Comparison of ENCODE assay signal across 8 mouse cellular contexts in the genomic region with DNA sequence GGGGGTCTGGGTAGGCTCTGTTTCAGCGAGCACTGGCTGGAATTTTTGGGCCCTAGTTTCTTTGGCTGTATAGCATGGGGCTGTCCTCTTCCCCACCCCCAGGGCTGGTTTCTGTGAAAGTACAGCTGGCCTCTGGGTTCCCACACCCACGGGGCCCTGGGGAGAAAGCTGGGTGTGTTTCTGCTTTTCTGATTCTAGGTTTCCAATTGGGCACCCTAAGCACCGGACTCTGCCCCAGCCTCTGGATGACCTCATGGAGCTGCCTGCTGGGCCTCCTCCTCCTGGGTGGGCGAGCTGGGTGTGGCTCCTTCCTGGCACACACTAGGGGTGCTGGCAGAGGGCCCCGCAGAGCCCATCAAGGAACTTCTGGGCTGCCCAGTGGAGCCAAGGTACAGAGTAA. TPM values are rescaled to one million over a fixed set of nuclear protein-coding genes. Genes with fewer than 3 reads are reported as not detected.
DNase-seq lines count a peak whose midpoint lies in the region; ATAC-seq and TF ChIP-seq lines count a peak whose summit lies in the region.

No protein-coding gene starts in this region.

- TF ChIP-seq CTCF in thymus, adult 2 months (IDR thresholded peaks at IDR 0.05; ENCODE audit: borderline replicate concordance, control insufficient read depth, extremely low read depth, insufficient read depth, low read length, poor library complexity), result no peak

- no peak overlapping the region for H3ac ChIP-seq in myocyte (ENCODE audit: control insufficient read depth, insufficient read length)

- no peaks in the 10 kb centered on the region for H3K27me3 ChIP-seq in embryonic facial prominence, embryonic 12.5 days
- H3K27me3 ChIP-seq in embryonic facial prominence, embryonic 10.5 days (replicated peaks; ENCODE audit: low read depth, poor library complexity, severe bottlenecking), result no peaks in the 10 kb centered on the region
- no peaks in the 10 kb centered on the region for H3K27me3 ChIP-seq in kidney, embryonic 16.5 days (ENCODE audit: insufficient read depth, low read length)
- no peaks in the 10 kb centered on the region for H3K27me3 ChIP-seq in myocyte (ENCODE audit: control insufficient read depth, insufficient read depth, insufficient read length)
- no peaks in the 10 kb centered on the region for H3K27me3 ChIP-seq in thymus, adult 2 months (ENCODE audit: control insufficient read depth, insufficient read depth, low read length)
- H3K27me3 ChIP-seq in forebrain, embryonic 11.5 days (ENCODE audit: control insufficient read depth, insufficient read depth, low read length), result no peaks in the 10 kb centered on the region

- no peak for ATAC-seq in embryonic facial prominence, embryonic 12.5 days (ENCODE audit: insufficient number of reproducible peaks, insufficient read depth, low FRiP score, low TSS enrichment)
- ATAC-seq in kidney, embryonic 16.5 days (ENCODE audit: low FRiP score, low TSS enrichment), result peak; percentile 59
- ATAC-seq in forebrain, embryonic 11.5 days (replicated peaks; ENCODE audit: low FRiP score), result no peak

- no peaks in the 10 kb centered on the region for H3K9me3 ChIP-seq in embryonic facial prominence, embryonic 12.5 days
- H3K9me3 ChIP-seq in embryonic facial prominence, embryonic 10.5 days, result no peaks in the 10 kb centered on the region
- H3K9me3 ChIP-seq in kidney, embryonic 16.5 days (ENCODE audit: low read length), result peaks cover 5% of the 10 kb centered on the region; the same call in 1 of the 2 replicates
- H3K9me3 ChIP-seq in forebrain, embryonic 11.5 days (ENCODE audit: control insufficient read depth, low read length), result no peaks in the 10 kb centered on the region; the same call in 1 of the 2 replicates

- H3K27ac ChIP-seq in embryonic facial prominence, embryonic 12.5 days, result 0 out of 2 replicates have a peak overlapping the region, but pooled peaks have one; percentile 23
- H3K27ac ChIP-seq in embryonic facial prominence, embryonic 10.5 days (replicated peaks), result no peak overlapping the region
- H3K27ac ChIP-seq in kidney, embryonic 16.5 days (ENCODE audit: low read length), result peak overlapping the region; percentile 51; the same call in 1 of the 2 replicates
- H3K27ac ChIP-seq in thymus, adult 2 months (ENCODE audit: control insufficient read depth, insufficient read depth, low read length), result no peak overlapping the region
- no peak overlapping the region for H3K27ac ChIP-seq in forebrain, embryonic 11.5 days (ENCODE audit: low read depth, low read length)

- no peak overlapping the region for H3K4me2 ChIP-seq in embryonic facial prominence, embryonic 12.5 days (replicated peaks)
- H3K4me2 ChIP-seq in kidney, embryonic 16.5 days (replicated peaks; ENCODE audit: low read depth, low read length), result no peak overlapping the region
- peak overlapping the region; percentile 74 for H3K4me2 ChIP-seq in myocyte (ENCODE audit: low read depth)
- no peak overlapping the region for H3K4me2 ChIP-seq in forebrain, embryonic 11.5 days (ENCODE audit: low read depth, low read length, severe bottlenecking)

- no peak overlapping the region for H3K9ac ChIP-seq in embryonic facial prominence, embryonic 12.5 days
- H3K9ac ChIP-seq in kidney, embryonic 16.5 days (replicated peaks; ENCODE audit: low read length), result 0 out of 2 replicates have a peak overlapping the region, but pooled peaks have one; percentile 53
- H3K9ac ChIP-seq in forebrain, embryonic 11.5 days (ENCODE audit: low read length), result no peak overlapping the region

- no peak for DNase-seq in embryonic facial prominence, embryonic 10.5 days (ENCODE audit: low spot score)
- peak; percentile 62 to 79 for DNase-seq in heart, adult 18-20 months
- DNase-seq in thymus, adult 2 months, result no peak
- no peak for DNase-seq in forebrain, embryonic 11.5 days (ENCODE audit: low spot score)
- no peak for DNase-seq in cerebellum, adult 8-10 months

- no peaks in the 10 kb centered on the region for H3K36me3 ChIP-seq in embryonic facial prominence, embryonic 12.5 days
- no peaks in the 10 kb centered on the region for H3K36me3 ChIP-seq in embryonic facial prominence, embryonic 10.5 days (replicated peaks)
- H3K36me3 ChIP-seq in kidney, embryonic 16.5 days (ENCODE audit: insufficient read depth, low read length), result no peaks in the 10 kb centered on the region
- no peaks in the 10 kb centered on the region for H3K36me3 ChIP-seq in myocyte (ENCODE audit: control insufficient read depth, insufficient read depth)
- no peaks in the 10 kb centered on the region for H3K36me3 ChIP-seq in thymus, adult 2 months (ENCODE audit: control insufficient read depth, insufficient read depth, low read length)
- no peaks in the 10 kb centered on the region for H3K36me3 ChIP-seq in forebrain, embryonic 11.5 days (ENCODE audit: control insufficient read depth, insufficient read depth, low read length)

- H3K4me3 ChIP-seq in embryonic facial prominence, embryonic 12.5 days, result no peak overlapping the region
- H3K4me3 ChIP-seq in embryonic facial prominence, embryonic 10.5 days, result no peak overlapping the region
- no peak overlapping the region for H3K4me3 ChIP-seq in kidney, embryonic 16.5 days (ENCODE audit: low read length)
- no peak overlapping the region for H3K4me3 ChIP-seq in myocyte
- no peak overlapping the region for H3K4me3 ChIP-seq in thymus, adult 2 months (ENCODE audit: control insufficient read depth, insufficient read depth, low read length)
- no peak overlapping the region for H3K4me3 ChIP-seq in forebrain, embryonic 11.5 days (ENCODE audit: low read depth, low read length)

- 0 out of 2 replicates have a peak, but pooled peaks cover 2% of the 10 kb centered on the region for H3K4me1 ChIP-seq in embryonic facial prominence, embryonic 12.5 days
- H3K4me1 ChIP-seq in embryonic facial prominence, embryonic 10.5 days, result peaks cover 7% of the 10 kb centered on the region; the same call in 1 of the 2 replicates
- H3K4me1 ChIP-seq in kidney, embryonic 16.5 days (ENCODE audit: insufficient read depth, low read length), result peaks cover 15% of the 10 kb centered on the region
- peaks cover 39% of the 10 kb centered on the region for H3K4me1 ChIP-seq in thymus, adult 2 months (replicated peaks; ENCODE audit: control insufficient read depth, insufficient read depth, low read length)
- H3K4me1 ChIP-seq in forebrain, embryonic 11.5 days (replicated peaks; ENCODE audit: control insufficient read depth, insufficient read depth, low read length), result no peaks in the 10 kb centered on the region

- no peak for TF ChIP-seq POLR2A in myocyte (IDR thresholded peaks at IDR 0.05; ENCODE audit: insufficient read length, low read depth)
- TF ChIP-seq POLR2A in thymus, adult 2 months (IDR thresholded peaks at IDR 0.05; ENCODE audit: control insufficient read depth, extremely low read depth, insufficient read depth, low read length, poor library complexity), result no peak

- WGBS in embryonic facial prominence, embryonic 12.5 days, result 66% methylated on average over 5 of the region's 5 CpGs
- 80% methylated on average over 5 of the region's 5 CpGs for WGBS in embryonic facial prominence, embryonic 10.5 days
- 62% methylated on average over 5 of the region's 5 CpGs for WGBS in kidney, embryonic 16.5 days
- WGBS in thymus, adult 2 months, result 57% methylated on average over 5 of the region's 5 CpGs
- WGBS in forebrain, embryonic 11.5 days, result 57% methylated on average over 5 of the region's 5 CpGs

- H3K79me2 ChIP-seq in myocyte (ENCODE audit: control insufficient read depth, insufficient read depth), result no peaks in the 10 kb centered on the region

TF ChIP-seq in myocyte, 11 proteins besides CTCF, POLR2A, EP300 and RAD21:
- TF ChIP-seq SRF (IDR thresholded peaks at IDR 0.05; ENCODE audit: control insufficient read depth, insufficient read length, low read depth) (no peak), CEBPB (IDR thresholded peaks at IDR 0.05; ENCODE audit: insufficient read depth, poor library complexity, severe bottlenecking) (no peak), REST (IDR thresholded peaks at IDR 0.05; ENCODE audit: insufficient read depth, insufficient read length) (no peak), MAX (IDR thresholded peaks at IDR 0.05; ENCODE audit: low read depth) (no peak), TCF12 (IDR thresholded peaks at IDR 0.05; ENCODE audit: insufficient read depth, poor library complexity, severe bottlenecking) (no peak), TCF3 (IDR thresholded peaks at IDR 0.05; ENCODE audit: insufficient read length, low read depth) (no peak), POLR2AphosphoS2 (IDR thresholded peaks at IDR 0.05; ENCODE audit: insufficient read length, low read depth) (no peak), MYOG (IDR thresholded peaks at IDR 0.05; ENCODE audit: control insufficient read depth in 1 of 3, insufficient read depth in 1 of 3, insufficient read length in 2 of 3, low read depth in 2 of 3) (peak in 1 of 3 experiments; percentile 35), USF1 (IDR thresholded peaks at IDR 0.05; ENCODE audit: low read depth) (no peak), E2F4 (IDR thresholded peaks at IDR 0.05; ENCODE audit: insufficient read depth) (no peak), MYOD1 (IDR thresholded peaks at IDR 0.05; ENCODE audit: control insufficient read depth in 1 of 3, insufficient read length in 2 of 3, low read depth in 2 of 3) (peak in 1 of 3 experiments; percentile 31)

RNA-seq across cellular contexts. Expression of a gene that starts 16.8 kb away (rescaled TPM):
- polyA plus RNA-seq in embryonic facial prominence, embryonic 12.5 days (2016; fragmentation: Nextera tagmentation; extraction: Ambion mirVana), result 7.2 and 7.4 TPM in 2 replicates
- polyA plus RNA-seq in embryonic facial prominence, embryonic 10.5 days (2016; fragmentation: Nextera tagmentation; extraction: Ambion mirVana), result 5.3 and 5.8 TPM in 2 replicates
- total RNA-seq in heart, adult 18-20 months (2021), result 10 to 100 TPM; 15.3 to 20.3 TPM
- 17.8 and 18.7 TPM in 2 replicates for polyA plus RNA-seq in kidney, embryonic 16.5 days (2015; fragmentation: Nextera tagmentation; extraction: Ambion mirVana)
- 0.31 TPM for polyA plus RNA-seq in myocyte (2012; fragmentation: generic; extraction: Trizol)
- 124 and 125 TPM in 2 replicates for polyA plus RNA-seq in thymus, adult 2 months (2012; rRNA removed)
- 3.2 TPM in 2 replicates for polyA plus RNA-seq in forebrain, embryonic 11.5 days (2014; fragmentation: Nextera tagmentation; extraction: Ambion mirVana)

Comparison
In these comparisons a context has a peak if more than half of its experiments do, and no peak if none do; other contexts are left out.
1. H3K27ac ChIP-seq: peak in embryonic facial prominence, embryonic 12.5 days (single experiment) and kidney, embryonic 16.5 days (single experiment); none in embryonic facial prominence, embryonic 10.5 days (single experiment), thymus, adult 2 months (single experiment) and forebrain, embryonic 11.5 days (single experiment).
2. DNase-seq: peak in heart, adult 18-20 months (2 of 2); none in embryonic facial prominence, embryonic 10.5 days (single experiment), thymus, adult 2 months (single experiment), forebrain, embryonic 11.5 days (single experiment) and cerebellum, adult 8-10 months (single experiment).